Mouse (Mus musculus) ovary, adult 18-20 months (tissue): ENCODE data around the gene Crb3.

Source experiments
- DNase-seq: peaks from one replicate; pipeline ENCODE4 v3.0.0; 2022; ENCODE audit warnings: low spot score, mixed read lengths

Gene Crb3

GRCm38 (mm10) chr17:57105181-57106034 is 46.5 kb downstream of the Crb3 start, which contains the start of gene Tnfsf9:
Gene Tnfsf9, plus strand, starts transcription at chr17:57105325.
- DNase-seq, result no peak

- DNase-seq, result no peak
These were observed 47.1 kb downstream of the Crb3 start for GRCm38 (mm10) chr17:57106035-57106368.

GRCm38 (mm10) chr17:57107064-57107463 is 48.2 kb downstream of the Crb3 start:
- DNase-seq, result no peak

- DNase-seq, result no peak
These were observed 49.2 kb downstream of the Crb3 start for GRCm38 (mm10) chr17:57108040-57108665.

GRCm38 (mm10) chr17:57108666-57109171 is 49.8 kb downstream of the Crb3 start:
- DNase-seq, result no peak

GRCm38 (mm10) chr17:57110005-57110404 is 51.1 kb downstream of the Crb3 start:
- no peak for DNase-seq

GRCm38 (mm10) chr17:57112768-57113474 is 54.0 kb downstream of the Crb3 start:
- DNase-seq, result no peak
